Comparison of ENCODE assay signal across 9 mouse cellular contexts in genomic region chr10:126930270-126931121, GRCm38 (mm10). TPM values are rescaled to one million over a fixed set of nuclear protein-coding genes. Genes with fewer than 3 reads are reported as not detected.
DNase-seq lines count a peak whose midpoint lies in the region; ATAC-seq lines count a peak whose summit lies in the region.
"Had no signal": no experiment of that assay in that cellular context is flagged by ENCODE, and none has a peak within 500 bp of the region (broad histone marks: within the 10 kb centered on the region; RNA-seq: fewer than 3 reads in every experiment).

No protein-coding gene starts in this region.

- H3K27ac ChIP-seq in heart, embryonic 16.5 days (ENCODE audit: low read length), result peak overlapping the region; percentile 94
- peak overlapping the region; percentile 69 for H3K27ac ChIP-seq in liver, embryonic 12.5 days

- peak; percentile 73 for DNase-seq in gastrocnemius, postnatal 14 days
- no peak for DNase-seq in gastrocnemius, adult 8-10 months (ENCODE audit: low spot score in 2 of 2)
- peak; percentile 80 for DNase-seq in adipocyte (ENCODE audit: low spot score)
- DNase-seq in ovary, postnatal 14 days (ENCODE audit: low spot score), result peak; percentile 72
- DNase-seq in layer of hippocampus, postnatal 10 days (ENCODE audit: low spot score in 2 of 2), result no peak
- no peak for DNase-seq in thymus, postnatal 4 days

- 34% methylated on average over 15 of the region's 15 CpGs for WGBS in heart, embryonic 16.5 days
- 55% methylated on average over 15 of the region's 15 CpGs for WGBS in liver, embryonic 12.5 days (ENCODE audit: insufficient replicate concordance)

- no peaks in the 10 kb centered on the region for H3K9me3 ChIP-seq in heart, embryonic 16.5 days (replicated peaks; ENCODE audit: control insufficient read depth, low read length)
- no peaks in the 10 kb centered on the region for H3K9me3 ChIP-seq in liver, embryonic 12.5 days (replicated peaks)
- H3K9me3 ChIP-seq: G1E had no signal

- no peak overlapping the region for H3K4me3 ChIP-seq in heart, embryonic 16.5 days (ENCODE audit: low read length)
- H3K4me3 ChIP-seq in liver, embryonic 12.5 days, result no peak overlapping the region

- peak overlapping the region; percentile 51 for H3K9ac ChIP-seq in heart, embryonic 16.5 days (ENCODE audit: low read length)
- H3K9ac ChIP-seq in liver, embryonic 12.5 days, result no peak overlapping the region

- no peaks in the 10 kb centered on the region for H3K36me3 ChIP-seq in heart, embryonic 16.5 days (ENCODE audit: control insufficient read depth, insufficient read depth)
- H3K36me3 ChIP-seq in liver, embryonic 12.5 days, result no peaks in the 10 kb centered on the region
- H3K36me3 ChIP-seq: G1E had no signal

- intact Hi-C loops in gastrocnemius, postnatal 14 days (cut with DNase I; ENCODE audit: low total_unique reads), result no loop called here

- no peaks in the 10 kb centered on the region for H3K27me3 ChIP-seq in heart, embryonic 16.5 days (ENCODE audit: control insufficient read depth, insufficient read depth, low read length)
- peaks cover 60% of the 10 kb centered on the region for H3K27me3 ChIP-seq in liver, embryonic 12.5 days (replicated peaks)

- peaks cover 48% of the 10 kb centered on the region for H3K4me1 ChIP-seq in heart, embryonic 16.5 days (ENCODE audit: control insufficient read depth, insufficient read depth, low read length)
- peaks cover 13% of the 10 kb centered on the region for H3K4me1 ChIP-seq in liver, embryonic 12.5 days

- peak overlapping the region; percentile 7 for H3K4me2 ChIP-seq in heart, embryonic 16.5 days (ENCODE audit: low read depth, low read length)
- no peak overlapping the region for H3K4me2 ChIP-seq in liver, embryonic 12.5 days

- ATAC-seq in heart, embryonic 16.5 days (replicated peaks; ENCODE audit: extremely low read depth, insufficient read depth, low FRiP score), result peak; percentile 50
- ATAC-seq in liver, embryonic 12.5 days, result no peak

RNA-seq across cellular contexts. Expression of gene Atp23, which starts 29.3 kb away (rescaled TPM):
- total RNA-seq in gastrocnemius, postnatal 14 days (2021), result 1 to 10 TPM; 1.6 to 2.9 TPM
- 1 to 10 TPM; 1.4 to 2.5 (median 1.4) TPM for total RNA-seq in gastrocnemius, adult 8-10 months (2022)
- 10.3 and 11.3 TPM in 2 replicates for polyA plus RNA-seq in heart, embryonic 16.5 days (2015; fragmentation: Nextera tagmentation; extraction: Ambion mirVana)
- 13.9 and 14.4 TPM in 2 replicates for polyA plus RNA-seq in liver, embryonic 12.5 days (2016; fragmentation: Nextera tagmentation; extraction: Ambion mirVana)
- total RNA-seq in layer of hippocampus, postnatal 10 days (2021), result 10 to 100 TPM in 1 of 2 experiments, 1 to 10 TPM in 1; 7.4 to 10.3 TPM

RNA-seq across cellular contexts. Expression of gene Ctdsp2, which starts 48.0 kb away (rescaled TPM):
- total RNA-seq in gastrocnemius, postnatal 14 days (2021), result 100 to 1,000 TPM in 1 of 2 experiments, 10 to 100 TPM in 1; 98.5 to 102 TPM
- 100 to 1,000 TPM; 103 to 118 (median 106) TPM for total RNA-seq in gastrocnemius, adult 8-10 months (2022)
- polyA plus RNA-seq in heart, embryonic 16.5 days (2015; fragmentation: Nextera tagmentation; extraction: Ambion mirVana), result 38.2 and 41.8 TPM in 2 replicates
- polyA plus RNA-seq in liver, embryonic 12.5 days (2016; fragmentation: Nextera tagmentation; extraction: Ambion mirVana), result 22.2 and 24.0 TPM in 2 replicates
- 10 to 100 TPM; 78.9 to 88.9 TPM for total RNA-seq in layer of hippocampus, postnatal 10 days (2021)

Comparison
In these comparisons a context has a peak if more than half of its experiments do, and no peak if none do; other contexts are left out.
1. DNase-seq: peak in gastrocnemius, postnatal 14 days (single experiment), adipocyte (single experiment) and ovary, postnatal 14 days (single experiment); none in gastrocnemius, adult 8-10 months (0 of 2), layer of hippocampus, postnatal 10 days (0 of 2) and thymus, postnatal 4 days (single experiment).